Mouse (Mus musculus): Measurements from ENCODE around the gene Cilp2.

The Cilp2 gene

GRCm38 (mm10) chr8:69874155-69874554 is 13.3 kb downstream of the Cilp2 start:
- peak; percentile 62 to 76 for DNase-seq (ENCODE audit: low spot score in 2 of 2)

GRCm38 (mm10) chr8:69870907-69871306 is 16.6 kb downstream of the Cilp2 start:
- DNase-seq (ENCODE audit: low spot score in 2 of 2): no peak

- DNase-seq (ENCODE audit: low spot score in 2 of 2): no peak
These were observed 17.3 kb downstream of the Cilp2 start for GRCm38 (mm10) chr8:69870003-69870765.

- no peak for DNase-seq (ENCODE audit: low spot score in 2 of 2)
These were observed 19.7 kb downstream of the Cilp2 start for GRCm38 (mm10) chr8:69867696-69868326.

- no peak for DNase-seq (ENCODE audit: low spot score in 2 of 2)
These were observed 23.3 kb downstream of the Cilp2 start for GRCm38 (mm10) chr8:69864180-69864579.

- DNase-seq (ENCODE audit: low spot score in 2 of 2): no peak
These were observed 24.0 kb downstream of the Cilp2 start for GRCm38 (mm10) chr8:69863387-69864020.

GRCm38 (mm10) chr8:69861251-69861650 is 26.2 kb downstream of the Cilp2 start:
- no peak for DNase-seq (ENCODE audit: low spot score in 2 of 2)

GRCm38 (mm10) chr8:69860807-69861206 is 26.7 kb downstream of the Cilp2 start:
- no peak for DNase-seq (ENCODE audit: low spot score in 2 of 2)

GRCm38 (mm10) chr8:69853869-69854268 is 33.6 kb downstream of the Cilp2 start:
- no peak for DNase-seq (ENCODE audit: low spot score in 2 of 2)

- no peak for DNase-seq (ENCODE audit: low spot score in 2 of 2)
These were observed 36.5 kb downstream of the Cilp2 start for GRCm38 (mm10) chr8:69850926-69851506.

GRCm38 (mm10) chr8:69849899-69850298 is 37.6 kb downstream of the Cilp2 start:
- peak in 1 of 2 experiments; percentile 36 for DNase-seq (ENCODE audit: low spot score in 2 of 2)

GRCm38 (mm10) chr8:69848951-69849350 is 38.5 kb downstream of the Cilp2 start:
- DNase-seq (ENCODE audit: low spot score in 2 of 2): no peak

- DNase-seq (ENCODE audit: low spot score in 2 of 2): no peak
These were observed 40.1 kb downstream of the Cilp2 start for GRCm38 (mm10) chr8:69847167-69848065.

- DNase-seq (ENCODE audit: low spot score in 2 of 2): no peak
These were observed 50.3 kb downstream of the Cilp2 start for GRCm38 (mm10) chr8:69837057-69837682.

- peak; percentile 74 to 86 for DNase-seq (ENCODE audit: low spot score in 2 of 2)
These were observed 55.1 kb downstream of the Cilp2 start, which contains the start of gene Pbx4 for GRCm38 (mm10) chr8:69832298-69832853. Gene Pbx4 (plus strand): TSS chr8:69832491.
